Mouse (Mus musculus): ENCODE measurements at regions not wholly inside any gene's neighbourhood (a gene's known extent, or its start where the extent isn't known, plus 50 kb on each side); places are given as distances from the start of the nearest gene placed in this dataset. TPM values are rescaled to one million over a fixed set of nuclear protein-coding genes. Genes with fewer than 3 reads are reported as not detected.

DNA sequence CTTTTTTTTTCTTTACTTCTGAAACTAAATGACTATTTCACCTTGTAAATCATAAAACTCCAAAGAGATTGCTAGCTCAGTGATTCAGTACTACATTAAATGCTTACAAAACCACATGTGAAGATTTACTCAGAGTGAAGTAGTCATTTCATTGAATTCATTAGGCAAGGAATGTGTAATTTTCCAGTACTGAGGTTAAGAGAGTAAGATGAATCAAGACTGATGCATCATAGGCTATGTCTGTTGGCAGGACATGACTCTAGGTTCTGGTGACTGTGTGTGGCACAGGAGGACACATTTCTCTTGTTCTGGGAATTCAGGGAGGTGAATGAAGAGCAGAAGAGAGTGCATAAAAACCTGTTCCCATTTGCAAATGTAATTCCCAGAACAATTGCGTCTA lies 741.7 kb downstream of the Slitrk6 start:
- DNase-seq = no peak
- intact Hi-C loops (cut with DNase I) = no loop called here

DNA sequence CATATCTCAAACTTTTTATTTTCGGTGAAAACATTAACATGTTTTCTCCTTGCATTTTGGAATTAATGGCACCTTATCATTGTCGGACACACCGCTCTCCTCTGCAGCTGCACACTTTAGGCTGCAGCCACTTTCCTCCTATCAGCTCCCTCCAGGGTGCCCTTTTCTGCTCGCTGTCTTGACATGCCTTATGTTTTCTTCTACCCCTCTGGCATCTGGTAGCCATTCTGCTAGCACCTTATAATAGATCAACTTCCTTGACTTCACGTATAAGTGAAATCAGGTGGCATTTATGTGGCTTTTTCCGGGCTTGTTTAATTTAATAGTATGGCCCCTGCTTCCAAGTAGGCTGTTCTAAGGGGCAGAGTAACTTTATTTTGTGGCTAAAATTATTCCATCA lies 747.8 kb downstream of the Slitrk6 start:
- intact Hi-C loops (cut with DNase I) = no loop called here
- no peak for DNase-seq

DNA sequence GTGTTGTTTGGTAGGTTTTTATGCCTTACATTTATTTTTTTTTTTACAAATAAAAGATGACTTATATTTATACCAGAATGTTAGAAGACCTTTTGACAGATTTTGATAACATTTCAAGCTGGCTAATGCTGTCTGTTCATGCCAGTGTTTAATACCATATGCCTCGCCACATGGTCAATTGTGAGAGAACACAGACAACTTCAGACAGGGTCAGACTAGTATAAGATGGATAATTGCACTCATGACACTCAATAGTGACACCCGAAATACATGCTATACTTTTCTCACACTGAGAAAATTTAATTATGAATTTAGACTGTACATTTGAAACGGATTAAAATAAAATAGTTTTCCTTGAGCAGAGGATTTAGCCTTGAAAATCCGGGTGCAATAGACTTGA lies 769.9 kb downstream of the Slitrk6 start:
- DNase-seq = no peak
- intact Hi-C loops (cut with DNase I) = no loop called here

DNA sequence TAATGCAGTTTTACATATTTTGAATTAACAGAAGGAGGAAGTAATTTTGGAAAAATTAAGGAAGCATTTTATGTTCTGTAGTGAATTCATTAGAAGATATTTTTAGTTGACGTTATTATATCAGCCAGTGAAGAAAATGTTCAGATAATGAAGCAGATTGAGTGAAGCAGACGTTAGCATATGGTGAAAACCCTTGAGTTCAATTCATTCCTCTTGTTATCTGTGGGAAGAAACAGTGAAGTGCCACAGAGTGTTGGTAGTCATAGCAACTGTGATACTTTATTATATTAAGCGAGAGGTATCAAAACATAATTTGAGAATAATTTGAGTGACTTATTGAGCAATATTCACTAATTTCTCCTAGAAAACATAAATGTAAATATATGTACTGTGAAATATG lies 796.9 kb downstream of the Slitrk6 start:
- intact Hi-C loops (cut with DNase I) = no loop called here
- no peak for DNase-seq

DNA sequence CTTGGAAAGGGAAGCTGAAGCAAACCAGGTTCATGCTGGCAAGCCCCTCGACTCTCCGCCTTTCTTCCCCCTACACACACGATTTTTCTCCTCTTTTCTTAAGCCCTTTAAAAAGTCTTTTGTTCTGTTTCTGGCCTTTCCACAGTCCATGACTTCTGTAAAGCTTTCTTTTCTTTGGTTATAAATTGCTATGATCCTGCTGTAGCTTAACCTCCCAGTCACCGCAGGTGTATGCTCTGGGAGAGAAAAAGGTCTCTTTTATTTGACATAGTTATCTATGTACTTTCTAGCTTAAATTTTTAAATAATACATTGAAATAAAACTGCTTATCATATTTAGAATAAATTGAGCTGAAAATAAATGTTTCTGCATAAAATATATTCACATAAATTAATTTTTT lies 813.0 kb downstream of the Slitrk6 start:
- DNase-seq = no peak
- intact Hi-C loops (cut with DNase I) = no loop called here

DNA sequence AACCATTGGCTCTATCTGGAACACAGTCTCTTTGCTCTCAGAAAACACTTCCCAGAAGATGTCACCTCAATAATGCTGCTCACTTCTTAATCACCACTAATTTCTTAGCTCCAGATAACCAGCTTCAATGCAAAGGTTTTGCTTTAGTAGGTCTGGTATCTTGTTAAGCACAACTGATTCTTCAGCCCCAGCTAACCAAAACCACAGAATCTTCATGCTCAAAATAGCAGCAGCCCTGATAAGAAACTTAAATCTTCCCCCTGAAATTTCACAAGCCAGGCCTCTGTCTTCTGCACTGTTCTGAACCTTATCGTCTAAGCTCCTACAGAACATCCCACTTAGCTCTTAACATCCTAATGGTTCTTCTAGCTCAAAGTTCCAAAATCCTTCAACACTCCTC lies 813.8 kb downstream of the Slitrk6 start:
- intact Hi-C loops (cut with DNase I) = no loop called here
- no peak for DNase-seq

DNA sequence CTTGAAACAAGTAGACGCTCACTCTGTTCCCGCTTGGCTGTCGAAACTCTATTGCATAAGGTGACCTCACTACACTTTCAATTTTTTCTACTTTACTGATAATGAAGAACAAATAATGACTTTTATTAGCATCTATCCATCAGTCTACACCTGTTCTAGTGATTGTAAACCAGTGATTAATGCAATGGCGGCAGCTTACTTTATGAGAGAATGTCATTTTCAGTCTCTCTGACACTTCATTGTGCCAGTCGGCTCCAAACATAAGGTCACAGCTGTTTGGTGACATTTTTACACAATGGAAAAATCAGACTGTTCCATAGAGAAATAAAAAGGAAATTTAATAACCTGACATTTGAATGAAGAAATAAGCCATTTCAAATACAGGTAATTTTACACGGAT lies 817.5 kb downstream of the Slitrk6 start:
- DNase-seq = no peak
- intact Hi-C loops (cut with DNase I) = no loop called here

DNA sequence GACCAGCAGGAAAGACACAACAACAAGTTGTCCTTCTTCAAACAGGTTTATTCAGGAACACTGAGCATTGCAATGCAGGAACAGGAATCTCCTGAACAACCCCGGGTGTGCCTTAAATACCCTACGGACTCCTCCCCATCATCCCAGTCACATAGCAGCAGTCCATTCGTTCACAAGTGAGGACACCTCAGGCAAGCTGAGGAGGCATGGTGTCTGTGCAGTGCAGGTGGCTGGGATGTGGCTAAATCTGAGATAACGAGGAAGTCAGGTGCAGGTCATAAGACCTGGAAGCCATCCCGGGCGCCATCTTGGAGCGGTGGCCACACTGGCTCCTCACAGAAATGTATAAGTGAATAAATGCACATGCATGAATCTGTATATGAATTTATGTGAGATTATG lies 826.0 kb downstream of the Slitrk6 start:
- no peak for DNase-seq
- intact Hi-C loops (cut with DNase I) = no loop called here

DNA sequence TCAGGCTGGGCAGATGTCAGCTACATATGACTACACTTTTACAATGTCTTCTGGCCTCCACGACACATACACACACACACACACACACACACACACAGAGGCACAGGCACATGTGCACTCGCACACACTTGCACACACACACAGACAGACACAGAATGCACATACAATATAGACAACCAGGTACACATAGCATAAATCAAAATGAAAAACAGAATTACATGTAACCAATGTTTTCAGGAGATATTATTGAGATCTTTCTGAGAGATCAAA lies 863.1 kb downstream of the Slitrk6 start:
- intact Hi-C loops (cut with DNase I) = loop anchor here (5.0 kb wide), 1 partner anchor 870 kb away; no protein-coding TSS in a partner anchor

DNA sequence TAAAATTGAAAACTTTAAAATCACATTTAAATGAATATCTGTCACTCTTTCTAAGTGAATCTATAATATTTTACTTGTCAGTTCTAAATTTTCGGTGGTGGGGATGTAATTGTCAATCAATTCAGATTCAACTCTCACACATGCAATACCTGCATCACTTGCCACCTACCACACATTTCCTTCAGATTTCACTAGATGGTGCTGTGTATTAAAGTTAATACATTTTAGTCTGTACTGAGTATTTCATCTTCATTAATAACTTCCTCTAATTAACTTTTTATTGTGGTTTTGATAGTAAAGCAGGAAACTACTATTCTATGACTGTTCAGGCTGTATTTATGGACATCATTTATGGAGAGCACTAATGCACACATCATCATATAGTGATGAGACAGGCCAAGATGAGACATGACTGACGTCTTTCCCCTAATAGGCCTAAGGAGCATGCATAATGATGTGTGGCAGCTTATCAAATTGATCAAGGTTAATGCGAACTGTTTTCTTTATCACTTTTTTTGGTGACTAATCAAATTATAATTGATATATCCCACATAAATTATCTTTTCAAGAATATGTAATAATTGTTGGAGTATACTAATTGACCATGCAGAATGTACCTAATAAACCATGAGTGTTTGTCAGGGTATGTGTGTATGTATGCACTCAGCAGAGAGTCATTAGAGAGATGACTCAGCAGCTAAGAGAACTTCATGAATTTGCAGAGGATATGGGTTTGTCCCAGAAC lies 863.6 kb downstream of the Slitrk6 start:
- DNase-seq = no peak
- intact Hi-C loops (cut with DNase I) = loop anchor here (5.0 kb wide), 1 partner anchor 871 kb away; no protein-coding TSS in a partner anchor

More for the DNA sequence above, 863.1 kb downstream of the Slitrk6 start:
- DNase-seq = no peak

DNA sequence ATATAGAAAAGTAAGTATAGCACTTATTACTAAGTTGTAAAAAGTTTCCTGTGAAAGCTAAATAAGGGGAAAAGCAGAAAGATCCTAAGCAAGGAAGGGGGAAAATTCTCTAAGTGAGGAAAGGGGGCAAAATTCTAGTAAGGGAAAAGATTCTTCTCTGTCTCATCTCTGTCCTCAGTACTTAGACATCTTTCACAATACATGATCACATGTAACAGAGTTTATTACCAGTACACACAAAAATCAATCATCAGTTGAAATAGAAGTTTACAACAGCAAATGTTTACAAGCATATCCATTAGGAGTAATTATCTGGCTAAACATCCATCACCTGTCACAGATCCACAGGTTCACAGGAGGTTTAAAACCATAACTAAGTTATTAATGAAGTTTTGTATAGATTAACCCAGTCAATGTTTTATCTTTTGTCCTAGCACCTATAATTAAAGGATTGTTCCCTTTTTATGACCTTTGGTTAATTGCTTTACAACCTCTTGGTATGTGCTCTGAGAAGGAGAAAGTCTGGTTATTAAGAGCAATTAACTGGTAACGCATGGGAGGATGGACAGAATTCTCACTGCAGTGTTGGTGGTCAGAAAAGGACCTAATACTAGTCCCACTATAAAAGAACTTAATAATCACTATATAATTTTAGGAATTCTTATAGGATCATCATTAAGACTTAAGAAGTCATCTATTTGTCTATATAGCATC lies 877.8 kb downstream of the Slitrk6 start:
- intact Hi-C loops (cut with DNase I) = loop anchor here (5.0 to 10.0 kb wide), 2 partner anchors 885 to 1798 kb away; partner anchors contain the start of gene Slitrk5
- DNase-seq = no peak

DNA sequence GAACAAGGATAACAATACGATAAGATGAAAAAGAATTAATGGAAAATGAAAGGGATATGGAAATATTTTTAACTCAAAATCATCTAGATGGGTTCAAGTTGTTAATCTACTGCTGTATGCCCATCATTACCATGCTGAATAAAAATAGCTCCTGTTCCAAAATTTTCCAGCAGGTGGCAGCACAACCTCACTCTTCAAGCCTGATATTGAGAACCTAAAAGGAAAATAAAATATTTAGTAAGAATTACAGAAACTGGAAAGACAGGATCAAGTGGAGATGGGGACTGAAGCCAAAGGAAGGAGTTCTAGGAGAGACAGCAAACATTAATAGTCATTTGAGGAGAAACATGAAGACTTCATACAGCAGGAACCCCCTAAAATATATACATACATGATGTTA lies 880.7 kb downstream of the Slitrk6 start:
- peak; percentile 26 for DNase-seq
- intact Hi-C loops (cut with DNase I) = loop anchor here (10.0 kb wide), 1 partner anchor 1801 kb away; the partner anchor contains the start of gene Slitrk5

DNA sequence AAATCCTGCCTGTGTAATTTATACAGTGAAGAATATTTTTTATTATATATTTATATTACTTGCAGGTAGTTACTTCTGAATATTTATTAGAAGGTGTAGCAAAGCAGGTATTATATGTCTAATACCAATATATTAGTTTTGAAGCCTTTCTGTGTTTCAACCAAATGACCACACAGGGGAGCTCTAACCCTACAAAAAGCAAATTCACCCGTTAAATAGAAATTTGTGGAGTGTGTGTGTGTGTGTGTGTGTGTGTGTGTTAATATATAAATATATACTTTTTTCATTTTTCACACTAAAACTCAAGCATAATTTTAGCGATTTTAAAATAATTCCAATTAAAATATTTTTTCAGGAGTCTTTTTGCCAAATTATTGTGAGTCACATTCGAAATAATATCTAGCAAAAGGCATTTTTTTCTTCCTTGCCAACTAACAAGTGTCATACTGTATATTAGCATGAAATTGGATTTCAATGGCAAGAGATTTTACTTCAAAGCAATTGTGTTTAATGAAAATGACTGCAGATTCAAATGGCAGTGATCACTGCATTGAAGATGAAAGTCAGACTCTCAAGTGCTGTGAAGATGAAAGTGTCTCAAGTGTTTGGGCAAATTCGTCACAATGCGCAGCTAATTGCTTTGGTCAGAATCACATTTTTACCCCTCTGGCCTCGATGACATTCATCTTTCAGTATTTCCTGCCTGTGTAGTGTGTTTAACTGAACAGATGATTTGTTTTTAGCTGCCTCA lies 914.4 kb downstream of the Slitrk6 start:
- intact Hi-C loops (cut with DNase I) = no loop called here
- no peak for DNase-seq

DNA sequence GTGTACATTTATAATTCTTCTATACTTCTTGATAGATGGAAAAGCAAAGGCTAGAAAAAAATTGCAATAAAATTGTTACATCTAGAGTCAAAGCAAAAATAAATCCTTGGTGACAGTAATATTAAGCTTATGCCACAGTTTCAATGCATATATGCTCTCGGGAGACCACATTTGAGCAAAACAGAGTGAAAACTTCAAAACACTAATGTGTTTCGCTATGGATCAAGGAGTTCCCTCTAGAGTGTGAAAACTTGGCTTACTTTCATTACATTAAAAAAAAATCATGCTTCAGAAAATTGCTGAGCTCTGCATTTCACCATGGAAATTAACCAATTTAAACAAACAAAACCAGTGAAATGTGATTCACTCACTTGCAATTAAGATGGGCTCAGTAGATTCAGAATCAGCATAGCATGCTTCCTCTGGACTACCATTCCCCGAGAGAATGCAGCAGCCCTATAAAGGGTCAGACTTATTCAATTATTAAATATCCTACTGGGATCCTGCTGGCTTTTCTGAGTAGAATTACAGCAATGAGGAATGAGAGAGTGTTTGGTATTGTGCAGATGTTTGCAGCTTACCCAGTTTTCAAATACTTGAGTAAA lies 888.7 kb upstream of the Slitrk1 start:
- intact Hi-C loops (cut with DNase I) = no loop called here
- no peak for DNase-seq

DNA sequence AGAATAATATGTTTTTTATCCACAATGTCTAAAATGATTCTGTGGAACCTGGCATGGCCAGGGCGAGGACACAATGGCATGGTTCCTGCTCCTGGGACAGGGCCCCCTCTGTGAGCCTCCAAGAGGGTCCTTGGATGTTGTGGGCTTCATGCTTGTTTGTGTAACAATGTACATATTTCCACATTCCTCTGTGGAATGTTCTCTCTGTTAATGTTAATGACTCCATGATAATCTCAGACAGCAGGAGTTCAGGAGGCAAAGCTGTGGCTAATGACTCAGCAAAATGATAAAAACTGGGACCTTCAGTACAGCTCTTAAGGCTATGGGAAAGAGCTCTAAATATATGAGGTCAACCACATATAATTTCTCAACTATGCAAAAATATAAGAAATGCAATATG lies 858.3 kb upstream of the Slitrk1 start:
- intact Hi-C loops (cut with DNase I) = no loop called here
- DNase-seq = no peak

DNA sequence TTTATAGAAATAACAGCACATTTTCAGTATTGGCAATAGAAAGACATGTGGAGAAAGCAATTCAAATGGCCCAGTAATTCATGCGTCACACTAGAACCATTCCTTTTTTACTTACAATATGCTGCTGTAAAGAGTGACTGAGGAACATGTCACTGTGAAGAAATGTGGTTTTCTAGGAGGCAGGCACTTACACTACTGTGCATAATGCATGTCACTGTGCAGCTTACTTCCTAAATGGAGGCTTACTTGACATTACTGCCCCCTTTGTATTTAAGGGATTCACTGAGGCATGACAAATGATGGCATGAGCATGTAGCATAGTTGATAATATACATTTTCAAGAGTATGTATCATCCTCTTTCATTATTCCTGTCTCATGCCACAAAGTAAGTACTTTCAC lies 846.9 kb upstream of the Slitrk1 start:
- intact Hi-C loops (cut with DNase I) = no loop called here
- DNase-seq = no peak

Small RNAs in the stretch of these regions (microRNA-seq; reads per million reads assigned to microRNA genes)
- not detected for gene Gm24369
